Mouse (Mus musculus) c-Kit-positive CD71-negative TER-119-negative erythroid progenitor cells, embryonic 14.5 days (primary cell): ENCODE measurements at regions not wholly inside any gene's neighbourhood (a gene's known extent, or its start where the extent isn't known, plus 50 kb on each side); places are given as distances from the start of the nearest gene placed in this dataset.
A peak's percentile ranks its signal among the peaks of the same experiment; 100 is the strongest.

Experiments
- DNase-seq: peaks from one replicate; pipeline ENCODE4 v3.0.0-alpha.2; 2013; ENCODE audit warnings: low read depth

DNA sequence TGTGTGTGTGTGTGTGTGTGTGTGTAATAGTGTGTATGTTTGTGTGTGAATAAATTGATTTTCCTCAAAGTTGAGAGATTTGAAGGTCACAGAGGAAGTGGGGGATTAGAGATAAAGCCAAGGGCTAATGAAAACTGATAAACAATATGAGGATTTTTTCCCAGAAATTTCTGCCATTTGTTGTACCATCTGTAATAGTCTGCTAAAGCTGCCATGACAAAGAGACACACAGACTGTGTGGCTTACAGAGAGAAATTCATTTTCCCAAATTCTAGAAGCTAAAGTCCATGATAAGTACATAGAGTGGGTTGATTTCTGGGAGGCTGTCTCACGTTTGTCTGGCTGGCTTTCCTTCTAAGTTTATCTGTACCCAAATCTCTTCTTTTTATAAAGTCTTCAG is 259.6 kb downstream of the Ndufa4 start:
- DNase-seq = no peak

DNA sequence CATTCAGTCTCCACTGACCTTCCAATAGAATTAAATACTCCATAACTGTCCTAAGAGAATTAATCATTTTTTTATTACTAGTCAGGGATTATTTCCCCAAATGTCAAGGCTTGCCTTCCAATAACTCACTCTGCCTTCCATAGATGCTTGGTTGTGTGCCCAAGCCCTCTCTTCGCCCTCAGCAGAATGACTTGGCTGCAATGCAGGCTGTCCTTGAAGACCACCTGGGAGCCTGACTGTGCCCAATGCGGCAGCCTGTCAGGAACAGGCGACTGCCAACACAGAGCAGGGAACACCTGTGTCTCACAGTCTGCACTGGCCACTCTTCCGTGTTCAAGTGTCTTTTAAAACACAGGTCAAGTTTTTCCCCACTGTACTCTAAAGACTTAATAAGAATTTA is 294.0 kb downstream of the Ndufa4 start:
- no peak for DNase-seq

DNA sequence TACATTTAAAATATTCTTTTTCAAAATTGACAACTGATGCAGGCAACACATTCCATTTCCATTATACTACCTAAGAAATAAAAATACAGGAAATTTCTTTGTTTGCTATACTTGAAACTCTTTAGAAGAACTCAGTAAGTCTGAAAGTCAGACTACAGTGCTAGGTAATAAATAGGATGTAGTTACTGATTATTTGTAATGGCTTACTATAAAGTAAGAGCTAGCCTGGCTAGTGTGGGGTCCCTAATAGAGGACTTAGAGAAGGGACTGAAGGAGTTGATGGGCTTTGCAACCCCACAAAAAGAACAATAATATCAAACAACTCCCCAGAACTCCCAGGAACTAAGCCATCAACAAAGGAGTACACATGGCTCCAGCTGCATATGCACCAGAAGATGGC is 299.1 kb downstream of the Ndufa4 start:
- no peak for DNase-seq

DNA sequence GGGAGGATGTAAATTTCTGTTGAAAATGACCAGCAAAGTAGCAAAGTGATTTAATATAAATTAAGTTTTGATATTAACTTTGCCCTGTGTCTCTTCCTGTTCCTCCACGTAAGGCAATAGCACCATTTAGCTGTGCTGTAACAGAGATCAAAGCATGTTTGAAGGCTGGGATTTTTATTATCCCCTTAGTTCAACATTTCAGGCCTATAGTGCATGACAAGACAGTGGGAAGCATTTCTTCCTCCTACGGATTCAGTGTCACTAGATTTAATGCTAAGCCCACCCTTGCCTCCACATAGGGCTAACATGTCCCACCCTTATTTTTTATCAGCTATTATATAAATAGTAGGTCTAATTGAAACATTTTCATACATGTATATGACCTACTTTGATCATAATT is 299.6 kb downstream of the Ndufa4 start:
- no peak for DNase-seq

DNA sequence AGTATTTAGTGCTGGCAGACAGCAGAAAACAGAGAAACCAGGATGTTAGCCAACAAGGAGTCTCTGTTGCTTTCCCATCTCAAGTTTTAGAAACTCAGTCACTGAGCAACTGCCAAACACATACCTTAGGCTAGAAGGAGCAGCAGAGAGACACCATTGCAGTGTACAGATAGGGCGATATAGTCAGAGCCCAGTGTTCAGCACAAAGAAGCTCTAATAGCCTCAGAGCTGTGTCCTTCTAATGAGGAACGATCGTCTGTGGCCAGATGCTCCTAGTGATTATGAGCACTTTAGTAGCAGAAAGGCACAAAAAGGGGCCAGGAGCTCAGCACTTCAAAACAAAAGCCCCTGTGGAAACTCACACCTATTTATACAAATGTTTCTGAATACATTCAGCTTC is 301.2 kb downstream of the Ndufa4 start:
- DNase-seq = no peak

DNA sequence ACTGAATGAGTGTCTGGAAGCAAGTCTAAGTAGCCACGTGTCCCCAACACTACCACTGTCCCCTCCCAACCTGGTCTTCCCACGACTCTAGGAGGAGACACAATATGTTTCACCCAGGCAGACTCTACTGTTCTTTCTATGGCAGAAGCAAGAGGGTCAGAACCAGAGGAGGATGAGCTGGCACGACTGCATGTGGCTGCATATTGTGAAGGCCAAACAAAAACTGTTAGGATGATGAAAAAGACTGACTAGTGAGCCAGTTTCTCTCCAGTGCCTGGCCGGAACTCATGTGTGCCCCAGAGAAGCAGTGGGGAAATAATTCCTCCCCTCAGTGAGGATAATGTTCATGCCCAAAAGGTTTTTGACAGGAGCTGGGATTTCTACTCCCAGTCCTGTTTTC is 301.8 kb downstream of the Ndufa4 start:
- no peak for DNase-seq

DNA sequence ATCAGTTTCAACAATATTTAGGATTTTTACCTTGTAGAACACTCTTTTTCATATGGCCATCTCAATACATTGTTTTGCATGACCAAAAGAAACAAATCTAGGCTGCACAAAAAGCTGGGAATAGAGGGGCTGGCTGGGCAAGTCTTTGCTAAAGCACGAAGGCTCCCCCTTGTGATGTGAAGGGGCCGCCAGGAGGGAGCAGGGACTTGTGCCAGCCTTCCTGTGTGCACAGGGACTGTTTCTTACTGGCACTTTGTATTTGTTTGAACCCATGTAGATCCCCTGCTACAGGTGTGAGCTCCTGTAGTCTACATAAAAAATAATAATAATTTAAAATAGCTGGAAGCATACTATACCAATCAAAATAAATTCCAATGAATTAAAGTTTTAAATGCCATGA is 312.4 kb downstream of the Ndufa4 start:
- DNase-seq = no peak

DNA sequence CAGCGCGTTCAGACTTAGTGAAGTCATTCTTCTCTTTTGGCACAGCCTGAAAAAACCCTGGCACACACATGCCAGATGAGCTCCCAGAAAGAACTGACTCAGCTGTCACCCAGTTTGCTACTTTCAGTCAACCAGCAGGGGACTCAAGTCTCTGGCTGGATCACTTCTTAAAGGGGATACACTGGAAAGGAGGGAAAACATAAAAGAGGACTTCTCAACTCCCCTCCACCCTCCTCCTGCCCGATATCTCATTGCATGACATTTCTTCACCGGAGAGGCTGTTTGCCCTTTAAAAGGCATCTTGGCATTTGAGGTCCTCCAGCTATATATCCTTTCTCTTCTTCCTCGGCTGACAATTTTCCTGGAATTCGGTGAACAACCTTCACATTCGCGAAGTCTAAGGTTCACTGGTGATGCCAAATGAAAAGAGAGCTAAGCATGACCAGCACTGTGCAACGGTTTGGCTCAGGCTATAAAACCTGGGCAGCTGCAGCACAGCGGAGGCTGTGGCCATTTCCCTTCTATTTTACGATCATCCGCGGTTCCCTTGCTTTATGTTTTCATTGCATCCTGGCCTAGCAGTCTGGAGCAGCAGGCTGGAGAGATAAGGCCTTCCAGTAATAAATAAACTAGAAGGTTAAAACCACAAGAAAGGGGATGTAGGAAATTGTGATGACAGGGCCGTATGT is 313.6 kb downstream of the Ndufa4 start:
- peak; percentile 24 for DNase-seq

DNA sequence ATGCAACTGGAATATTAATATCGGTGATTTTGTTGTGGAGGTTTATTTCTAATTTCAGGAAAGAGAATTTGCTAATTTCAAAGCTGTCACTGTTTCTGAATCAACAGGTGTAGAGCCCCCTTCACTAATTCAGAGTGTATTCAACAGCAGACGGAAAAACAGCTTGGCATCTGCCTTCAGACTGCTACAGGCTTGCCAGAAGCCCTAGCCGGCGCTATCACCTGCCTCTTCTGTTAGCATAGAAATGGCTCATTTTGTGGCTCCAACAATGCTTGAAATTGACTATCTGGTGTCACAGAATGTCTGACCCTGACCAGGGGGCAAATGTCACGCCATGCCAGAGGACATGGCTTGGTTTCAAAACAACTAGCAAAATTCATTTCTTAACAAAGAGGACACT is 331.2 kb downstream of the Ndufa4 start:
- DNase-seq = no peak

DNA sequence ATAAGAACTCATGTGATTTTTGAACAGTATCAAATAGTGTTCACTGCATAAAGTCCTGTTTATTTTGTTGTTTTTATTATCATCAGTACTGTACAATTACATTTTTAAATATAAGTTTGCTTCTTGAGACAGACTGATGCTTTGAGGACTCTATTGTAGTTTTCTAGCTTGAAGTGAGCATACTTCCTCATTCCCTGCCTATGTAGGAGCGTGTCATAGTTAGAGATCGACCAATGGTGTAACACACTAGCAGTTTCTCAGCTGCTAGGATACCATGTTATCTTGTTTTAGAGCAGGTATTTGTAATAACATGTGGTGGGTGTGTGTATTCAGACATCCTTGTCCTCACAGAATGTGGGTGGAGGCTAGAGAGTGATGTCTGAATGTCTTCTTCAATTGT is 342.1 kb downstream of the Ndufa4 start:
- DNase-seq = no peak

DNA sequence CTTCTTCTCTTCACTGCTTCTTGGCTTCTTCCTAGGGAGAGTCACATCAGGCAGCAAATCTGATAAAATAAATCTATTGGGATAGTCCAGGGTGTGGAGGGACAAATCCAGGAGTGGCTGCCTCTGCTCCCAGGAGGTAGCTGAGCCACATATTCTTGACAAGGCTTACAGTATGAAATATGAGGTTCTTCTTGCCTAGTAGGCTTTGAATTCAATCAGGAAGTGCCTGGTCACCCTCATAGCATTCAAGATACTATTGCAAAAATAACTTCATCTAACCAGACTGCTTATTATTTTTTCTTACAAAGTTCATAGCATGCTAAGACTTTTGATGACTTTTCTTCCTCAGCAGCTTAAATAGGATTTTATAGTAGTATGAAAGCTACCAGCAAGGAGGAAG is 356.8 kb downstream of the Ndufa4 start:
- DNase-seq = no peak

DNA sequence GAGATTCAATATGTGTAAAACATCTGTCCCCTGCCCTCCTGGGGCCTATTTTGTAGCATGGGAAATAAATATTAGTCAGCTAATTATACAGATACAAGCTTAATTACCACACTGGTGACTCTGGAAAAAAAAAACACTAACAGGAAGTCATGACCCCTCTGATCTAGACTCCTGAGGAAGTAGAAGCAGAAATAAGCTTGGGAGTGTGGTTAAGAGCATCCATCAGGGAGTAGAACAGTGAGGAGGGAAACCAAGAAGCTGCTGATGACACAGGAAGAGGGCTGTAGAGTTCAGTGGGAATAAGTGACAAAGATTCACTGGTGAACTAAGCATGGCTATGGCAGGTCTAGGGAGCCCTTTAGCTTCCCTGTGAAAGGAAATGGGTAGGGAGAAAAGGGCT is 360.0 kb downstream of the Ndufa4 start:
- no peak for DNase-seq

DNA sequence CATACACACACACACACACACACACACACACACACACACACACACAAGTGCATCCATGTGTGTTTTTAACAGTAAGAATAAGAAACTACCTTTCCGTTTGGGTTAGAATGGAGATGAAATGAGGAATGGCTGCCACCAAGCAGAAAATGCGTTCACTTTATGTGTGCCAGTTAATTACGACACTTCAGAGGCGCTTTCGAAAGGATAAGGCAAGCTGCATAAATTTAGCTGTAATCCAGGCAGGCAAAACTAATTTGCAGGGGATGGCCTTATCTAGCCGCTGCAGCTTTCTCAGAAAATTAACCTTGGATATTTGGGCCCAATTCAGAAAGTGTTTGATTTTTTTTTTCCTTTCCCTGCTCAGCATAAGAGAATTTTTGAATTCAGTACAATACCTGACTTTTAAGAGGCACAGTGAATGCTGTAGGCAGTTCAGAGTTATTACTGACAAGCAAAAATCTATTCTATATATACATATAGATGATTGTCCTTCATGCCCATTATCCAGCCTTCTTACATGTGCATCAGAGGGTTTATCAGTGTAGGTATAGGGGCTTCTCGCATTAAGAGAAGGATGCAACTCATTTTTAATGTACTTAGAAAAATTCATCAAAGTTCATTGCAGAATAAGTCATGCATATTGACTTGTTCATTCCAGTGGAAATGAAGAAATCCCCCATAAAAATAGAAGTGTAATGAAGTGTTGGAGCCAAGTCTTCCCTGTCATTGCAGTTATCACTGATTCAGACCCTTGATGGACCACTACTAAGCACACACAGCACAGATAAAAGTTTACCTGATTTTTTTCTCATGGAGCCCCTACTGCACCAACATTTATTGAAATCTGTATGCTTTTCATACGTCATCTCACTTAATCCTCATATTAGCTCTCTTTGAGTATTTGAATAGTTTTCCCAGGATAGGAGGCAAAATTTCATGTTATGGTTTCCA is 372.1 kb downstream of the Ndufa4 start:
- no peak for DNase-seq

DNA sequence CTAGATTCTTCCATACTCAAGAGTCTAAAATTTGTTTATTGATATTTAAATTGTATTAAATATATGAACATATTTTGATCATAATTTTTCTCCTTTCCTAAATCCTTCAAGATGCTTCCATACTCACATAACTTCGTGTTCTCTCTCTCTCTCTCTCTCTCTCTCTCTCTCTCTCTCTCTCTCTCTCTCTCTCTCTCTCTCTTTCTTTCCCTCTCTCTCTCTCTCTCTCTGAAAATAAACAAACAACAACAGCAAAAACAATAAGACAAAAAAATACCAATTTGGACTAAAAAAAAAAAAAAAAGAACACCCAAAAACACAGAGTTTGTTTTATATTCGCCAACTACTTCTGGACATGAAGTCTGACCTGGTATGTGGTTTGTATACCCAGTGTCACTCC is 404.2 kb downstream of the Ndufa4 start:
- no peak for DNase-seq

DNA sequence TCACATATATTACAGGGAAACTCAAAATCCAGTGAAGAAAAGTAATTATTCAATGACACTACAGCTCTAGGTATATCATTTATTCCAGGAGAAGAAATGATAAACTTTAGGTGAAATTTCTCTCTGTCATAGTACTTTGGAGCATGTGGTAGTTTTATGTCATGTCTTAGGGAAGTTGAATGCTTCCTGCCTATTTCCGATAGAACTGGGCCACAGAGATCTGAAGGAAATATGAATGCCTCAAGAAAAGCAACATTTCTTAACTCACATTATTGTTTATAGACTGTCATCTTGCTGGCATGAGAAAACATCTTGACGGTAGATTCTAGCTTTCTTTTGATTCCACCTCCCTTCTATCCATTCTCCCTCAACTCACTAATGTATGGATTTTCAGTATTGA is 412.9 kb downstream of the Ndufa4 start:
- no peak for DNase-seq

DNA sequence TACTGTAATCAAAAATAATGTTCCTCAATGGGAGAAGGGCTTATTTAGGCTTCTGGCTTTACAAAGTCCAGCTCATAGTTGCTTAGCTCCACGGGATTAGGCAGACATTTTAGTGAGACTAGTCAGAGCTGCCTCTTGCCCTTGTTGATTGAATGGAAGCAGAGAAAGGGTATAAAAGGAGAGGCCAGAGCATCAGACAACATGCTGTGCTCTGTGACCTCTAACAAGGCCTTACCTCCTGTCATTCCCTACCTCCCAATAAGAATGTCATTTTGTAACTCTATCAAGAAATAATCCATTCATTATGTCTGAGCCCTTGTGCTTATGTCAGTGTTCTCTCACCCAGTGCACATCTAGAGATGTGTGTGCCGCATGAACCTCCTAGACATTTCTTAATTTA is 430.3 kb downstream of the Ndufa4 start:
- no peak for DNase-seq
